Mouse (Mus musculus) liver, postnatal 0 days (tissue): ENCODE measurements at regions not wholly inside any gene's neighbourhood (a gene's known extent, or its start where the extent isn't known, plus 50 kb on each side); places are given as distances from the start of the nearest gene placed in this dataset.

ENCODE experiments used
- ATAC-seq: fragments of 200-750 bp; cut with Nextera tagmentation; 2 replicates; pipeline ENCODE4 v1.8.0; 2017; ENCODE audit warnings: mild to moderate bottlenecking, moderate library complexity
- DNase-seq: peaks from one replicate; pipeline ENCODE4 v3.0.0-alpha.2; 2016
- H3K27ac ChIP-seq: fragments of 300-500 bp; sonication (generic); 2 replicates; pipeline ENCODE4 v1.5.1; 2014; ENCODE audit warnings: antibody characterized with exemption, moderate library complexity, mild to moderate bottlenecking, low read depth
- H3K27me3 ChIP-seq: fragments of 300-500 bp; sonication (generic); 2 replicates; pipeline ENCODE4 v1.6.1; 2014; ENCODE audit warnings: low read length, control low read depth, mixed read lengths; ENCODE audit not compliant: insufficient read depth
- H3K36me3 ChIP-seq: fragments of 300-500 bp; sonication (generic); replicated peaks from 2 replicates; pipeline ENCODE4 v1.6.1; 2014; ENCODE audit warnings: mild to moderate bottlenecking, control low read depth, low read length, moderate library complexity, mixed read lengths; ENCODE audit not compliant: insufficient read depth
- H3K4me1 ChIP-seq: fragments of 300-500 bp; sonication (generic); 2 replicates; pipeline ENCODE4 v1.6.1; 2014; ENCODE audit warnings: antibody characterized with exemption, mild to moderate bottlenecking, control low read depth; ENCODE audit not compliant: insufficient read depth
- H3K4me2 ChIP-seq: fragments of 300-500 bp; sonication (generic); 2 replicates; pipeline ENCODE4 v1.6.1; 2014; ENCODE audit warnings: low read depth, mild to moderate bottlenecking, low read length, moderate library complexity, mixed read lengths
- H3K4me3 ChIP-seq: fragments of 300-500 bp; sonication (generic); 2 replicates; pipeline ENCODE4 v1.5.1; 2014; ENCODE audit warnings: low read depth, low read length
- H3K9ac ChIP-seq: fragments of 300-500 bp; sonication (generic); replicated peaks from 2 replicates; pipeline ENCODE4 v1.6.1; 2014; ENCODE audit warnings: mild to moderate bottlenecking, moderate library complexity
- H3K9me3 ChIP-seq: fragments of 300-500 bp; sonication (generic); 2 replicates; pipeline ENCODE4 v1.6.1; 2016; ENCODE audit warnings: mild to moderate bottlenecking, control low read depth, low read length, mixed read lengths
- CTCF ChIP-seq: sonication (generic); IDR thresholded peaks from 2 replicates; pipeline ENCODE4 v1.5.1; 2016; ENCODE audit warnings: antibody characterized with exemption, low read depth
- EP300 ChIP-seq: IDR thresholded peaks from 2 replicates; pipeline ENCODE4 v1.6.1; 2016; ENCODE audit warnings: antibody characterized with exemption, low read depth, mild to moderate bottlenecking
- WGBS: fragments of 180-500 bp; shearing (Covaris S2); extraction: QIAGEN DNeasy Blood & Tissue Kit; methylation state at CpG from one replicate; pipeline ENCODE4 v1.1.7; 2014; ENCODE audit not compliant: insufficient replicate concordance; 5-methylcytosine and 5-hydroxymethylcytosine counted together

- DNase-seq (no peak), ATAC-seq (no peak)
- WGBS, result 19% methylated on average over 7 of the region's 7 CpGs
Measured at GRCm38 (mm10) chr5:38932382-38933079, 55.9 kb upstream of the Clnk start.

GRCm38 (mm10) chr5:38927051-38927450 lies 50.4 kb upstream of the Clnk start:
- ATAC-seq (no peak), DNase-seq (no peak)
- TF ChIP-seq CTCF (no peak), EP300 (no peak)
- Histone ChIP-seq H3K36me3 (no peaks in the 10 kb centered on the region), H3K4me3 (no peak overlapping the region), H3K4me2 (no peak overlapping the region), H3K27ac (no peak overlapping the region), H3K9ac (no peak overlapping the region), H3K27me3 (no peaks in the 10 kb centered on the region), H3K4me1 (no peaks in the 10 kb centered on the region), H3K9me3 (no peaks in the 10 kb centered on the region)
- 63% methylated on average over 3 of the region's 3 CpGs for WGBS

More at GRCm38 (mm10) chr5:38932382-38933079, 55.9 kb upstream of the Clnk start:
- no peak overlapping the region for H3K4me3 ChIP-seq
- TF ChIP-seq EP300 (no peak), CTCF (no peak)
- H3K9ac ChIP-seq, result no peak overlapping the region
- H3K4me2 ChIP-seq, result no peak overlapping the region
- H3K27ac ChIP-seq, result no peak overlapping the region
- H3K36me3 ChIP-seq, result no peaks in the 10 kb centered on the region
- no peaks in the 10 kb centered on the region for H3K27me3 ChIP-seq
- no peaks in the 10 kb centered on the region for H3K4me1 ChIP-seq
- no peaks in the 10 kb centered on the region for H3K9me3 ChIP-seq
